Mouse (Mus musculus) kidney, postnatal 10 days (tissue): Measurements from ENCODE around the gene Sfmbt2.
A peak's percentile ranks its signal among the peaks of the same experiment; 100 is the strongest.

ENCODE experiments used
- DNase-seq: peaks from one replicate; pipeline ENCODE4 v3.0.0; 2021; ENCODE audit warnings: mixed read lengths

The Sfmbt2 gene

GRCm38 (mm10) chr2:10372776-10373507, 2.6 kb downstream of the Sfmbt2 start:
- DNase-seq, result peak; percentile 49

GRCm38 (mm10) chr2:10373508-10374206, 3.3 kb downstream of the Sfmbt2 start:
- DNase-seq, result peak; percentile 12

- peak; percentile 72 for DNase-seq
These were observed 4.1 kb downstream of the Sfmbt2 start for GRCm38 (mm10) chr2:10374207-10375023.

- DNase-seq, result peak; percentile 48
These were observed 4.7 kb downstream of the Sfmbt2 start for GRCm38 (mm10) chr2:10375024-10375372.

- DNase-seq, result no peak
These were observed 19.7 kb downstream of the Sfmbt2 start for GRCm38 (mm10) chr2:10389988-10390387.

- no peak for DNase-seq
These were observed 20.5 kb downstream of the Sfmbt2 start for GRCm38 (mm10) chr2:10390791-10391190.

GRCm38 (mm10) chr2:10395143-10395542, 24.8 kb downstream of the Sfmbt2 start:
- DNase-seq, result no peak

- DNase-seq, result no peak
These were observed 27.5 kb downstream of the Sfmbt2 start for GRCm38 (mm10) chr2:10397790-10398189.

- no peak for DNase-seq
These were observed 35.8 kb downstream of the Sfmbt2 start for GRCm38 (mm10) chr2:10406151-10406550.

- DNase-seq, result no peak
These were observed 39.1 kb downstream of the Sfmbt2 start for GRCm38 (mm10) chr2:10409422-10409821.

GRCm38 (mm10) chr2:10410069-10410468, 39.8 kb downstream of the Sfmbt2 start:
- DNase-seq, result no peak

GRCm38 (mm10) chr2:10420944-10421420, 50.7 kb downstream of the Sfmbt2 start:
- no peak for DNase-seq

GRCm38 (mm10) chr2:10437290-10437689, 67.0 kb downstream of the Sfmbt2 start:
- DNase-seq, result no peak

- no peak for DNase-seq
These were observed 71.5 kb downstream of the Sfmbt2 start for GRCm38 (mm10) chr2:10441811-10442210.

GRCm38 (mm10) chr2:10453577-10453976, 83.3 kb downstream of the Sfmbt2 start:
- no peak for DNase-seq

- no peak for DNase-seq
These were observed 88.0 kb downstream of the Sfmbt2 start for GRCm38 (mm10) chr2:10458309-10458708.

- DNase-seq, result no peak
These were observed 146.2 kb downstream of the Sfmbt2 start for GRCm38 (mm10) chr2:10516516-10516915.

GRCm38 (mm10) chr2:10521719-10522415, 151.6 kb downstream of the Sfmbt2 start:
- DNase-seq, result no peak

- no peak for DNase-seq
These were observed 155.3 kb downstream of the Sfmbt2 start for GRCm38 (mm10) chr2:10525622-10526021.

GRCm38 (mm10) chr2:10541762-10542161, 171.5 kb downstream of the Sfmbt2 start:
- no peak for DNase-seq

- no peak for DNase-seq
These were observed 172.1 kb downstream of the Sfmbt2 start for GRCm38 (mm10) chr2:10542388-10542787.

GRCm38 (mm10) chr2:10558816-10559215, 188.5 kb downstream of the Sfmbt2 start:
- DNase-seq, result no peak

- no peak for DNase-seq
These were observed 195.2 kb downstream of the Sfmbt2 start for GRCm38 (mm10) chr2:10565491-10565890.
